Mouse (Mus musculus) left cerebral cortex, postnatal 25 days (tissue): ENCODE measurements around the gene Tnpo1. TPM values are rescaled to one million over a fixed set of nuclear protein-coding genes. Genes with fewer than 3 reads are reported as not detected.
A peak's percentile ranks its signal among the peaks of the same experiment; 100 is the strongest.

Source experiments
- DNase-seq, 2 experiments: peaks; one replicate each; pipeline ENCODE4 v3.0.0; 2022; ENCODE audit warnings: low spot score in 2 of 2, mixed read lengths in 1 of 2
- intact Hi-C: fragments of 180-260 bp; cut with DNase I; formaldehyde crosslinking; loops from one replicate; pipeline ENCODE4 v1.15.1; 2025
- total RNA-seq, 2 experiments: library from RNA; stranded (reverse); gene quantifications; 2 replicates each; pipeline ENCODE4 v1.2.3; 2021

Tnpo1 gene
- total RNA-seq, 2 experiments from 2014 or later, result 52.9 to 69.1 TPM

GRCm38 (mm10) chr13:98928908-98929307 lies 2.7 kb upstream of the Tnpo1 start:
- DNase-seq, result no peak
- intact Hi-C loops, result loop anchor here (5.0 kb wide), 1 partner anchor 168 kb away; no protein-coding TSS in a partner anchor

GRCm38 (mm10) chr13:98926958-98927242 lies 716 bp upstream of the Tnpo1 start:
- no peak for DNase-seq
- intact Hi-C loops, result loop anchor here (2.0 to 5.0 kb wide), 2 partner anchors 170 to 220 kb away; no protein-coding TSS in a partner anchor

GRCm38 (mm10) chr13:98925486-98926212 lies 535 bp downstream of the Tnpo1 start:
- intact Hi-C loops, result loop anchor here (2.0 to 5.0 kb wide), 3 partner anchors 35 to 221 kb away; no protein-coding TSS in a partner anchor

GRCm38 (mm10) chr13:98924897-98925485 lies 1.2 kb downstream of the Tnpo1 start:
- DNase-seq, result peak in 1 of 2 experiments; percentile 52
- intact Hi-C loops, result loop anchor here (2.0 to 5.0 kb wide), 3 partner anchors 34 to 172 kb away; no protein-coding TSS in a partner anchor

More at GRCm38 (mm10) chr13:98925486-98926212, 535 bp downstream of the Tnpo1 start:
- peak; percentile 52 to 56 for DNase-seq

- no peak for DNase-seq
- intact Hi-C loops, result loop anchor here (5.0 kb wide), 1 partner anchor 144 kb away; no protein-coding TSS in a partner anchor
These were observed 3.4 kb downstream of the Tnpo1 start for GRCm38 (mm10) chr13:98922806-98923205.

GRCm38 (mm10) chr13:98921276-98921675 lies 4.9 kb downstream of the Tnpo1 start:
- intact Hi-C loops, result loop anchor here (5.0 kb wide), 1 partner anchor 146 kb away; no protein-coding TSS in a partner anchor
- no peak for DNase-seq

- intact Hi-C loops, result loop anchor here (5.0 kb wide), 1 partner anchor 147 kb away; no protein-coding TSS in a partner anchor
- DNase-seq, result peak in 1 of 2 experiments; percentile 38
These were observed 5.9 kb downstream of the Tnpo1 start for GRCm38 (mm10) chr13:98920300-98920699.

- no peak for DNase-seq
- intact Hi-C loops, result loop anchor here (5.0 kb wide), 1 partner anchor 148 kb away; no protein-coding TSS in a partner anchor
These were observed 6.5 kb downstream of the Tnpo1 start for GRCm38 (mm10) chr13:98919695-98920094.

- DNase-seq, result no peak
These were observed 8.3 kb downstream of the Tnpo1 start for GRCm38 (mm10) chr13:98917851-98918250.

GRCm38 (mm10) chr13:98915591-98915990 lies 10.6 kb downstream of the Tnpo1 start:
- intact Hi-C loops, result no loop called here
- no peak for DNase-seq

More at GRCm38 (mm10) chr13:98917851-98918250, 8.3 kb downstream of the Tnpo1 start:
- intact Hi-C loops, result no loop called here

GRCm38 (mm10) chr13:98914844-98915212 lies 11.4 kb downstream of the Tnpo1 start:
- intact Hi-C loops, result no loop called here
- DNase-seq, result no peak

GRCm38 (mm10) chr13:98914010-98914843 lies 12.0 kb downstream of the Tnpo1 start:
- DNase-seq, result no peak
- intact Hi-C loops, result no loop called here

GRCm38 (mm10) chr13:98913196-98913595 lies 13.0 kb downstream of the Tnpo1 start:
- intact Hi-C loops, result no loop called here
- DNase-seq, result no peak

GRCm38 (mm10) chr13:98912602-98913001 lies 13.6 kb downstream of the Tnpo1 start:
- intact Hi-C loops, result no loop called here
- DNase-seq, result no peak

GRCm38 (mm10) chr13:98910801-98911200 lies 15.4 kb downstream of the Tnpo1 start:
- intact Hi-C loops, result no loop called here
- no peak for DNase-seq

- no peak for DNase-seq
- intact Hi-C loops, result no loop called here
These were observed 21.6 kb downstream of the Tnpo1 start for GRCm38 (mm10) chr13:98904608-98905007.

- intact Hi-C loops, result no loop called here
- no peak for DNase-seq
These were observed 23.7 kb downstream of the Tnpo1 start for GRCm38 (mm10) chr13:98902366-98903025.

- intact Hi-C loops, result no loop called here
- no peak for DNase-seq
These were observed 26.6 kb downstream of the Tnpo1 start for GRCm38 (mm10) chr13:98899550-98899949.

GRCm38 (mm10) chr13:98897577-98897976 lies 28.6 kb downstream of the Tnpo1 start:
- intact Hi-C loops, result no loop called here
- DNase-seq, result no peak
